Mouse (Mus musculus): ENCODE measurements at regions not wholly inside any gene's neighbourhood (a gene's known extent, or its start where the extent isn't known, plus 50 kb on each side); places are given as distances from the start of the nearest gene placed in this dataset.
A peak's percentile ranks its signal among the peaks of the same experiment; 100 is the strongest.

DNA sequence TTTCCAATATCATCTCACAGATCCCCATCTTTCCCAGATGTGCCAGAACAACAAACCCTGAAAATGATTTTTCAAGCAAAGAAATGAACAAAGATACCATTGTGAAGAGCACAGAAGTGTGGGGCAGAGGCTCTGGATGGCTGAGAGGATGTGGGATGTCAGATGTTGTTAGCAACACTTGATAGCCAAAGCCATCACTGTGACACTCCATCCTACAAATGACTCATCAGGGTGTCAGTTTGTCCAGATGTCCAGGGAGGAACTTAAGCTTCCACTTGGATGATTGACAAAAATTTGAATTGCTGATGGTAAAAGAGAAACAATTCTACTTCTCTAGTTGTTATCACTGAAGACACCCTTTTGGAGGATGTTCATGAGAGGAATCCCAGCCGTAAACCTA is 155.8 kb upstream of the Rad23b start:
- no peak for DNase-seq (ENCODE audit: low spot score in 2 of 2)
- intact Hi-C loops (cut with DNase I), result no loop called here

DNA sequence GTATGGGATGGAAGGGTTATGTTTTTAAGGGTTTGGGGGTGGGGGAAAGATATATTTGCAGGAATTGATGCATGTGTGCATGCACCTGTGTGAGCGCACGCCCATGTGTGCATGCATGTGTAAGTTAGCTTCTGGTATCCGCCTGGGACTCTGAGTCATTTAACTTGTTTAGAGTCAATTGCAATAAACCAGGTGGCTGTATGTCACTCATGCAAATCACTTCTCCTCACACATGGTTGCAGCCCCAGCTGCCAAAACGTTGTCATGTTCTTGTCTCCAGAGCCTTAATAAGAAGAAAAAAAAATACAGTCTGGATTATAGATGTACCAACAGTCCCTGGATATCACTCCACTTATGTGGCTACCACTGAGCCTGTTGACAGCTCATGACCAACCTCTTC is 155.3 kb upstream of the Rad23b start:
- DNase-seq (ENCODE audit: low spot score in 2 of 2), result peak in 1 of 2 experiments; percentile 23
- intact Hi-C loops (cut with DNase I), result no loop called here

GRCm38 (mm10) chr4:55203731-55204710 is 145.8 kb upstream of the Rad23b start:
- DNase-seq (ENCODE audit: low spot score in 2 of 2), result no peak
- intact Hi-C loops (cut with DNase I), result no loop called here

GRCm38 (mm10) chr4:55206226-55206625 is 143.6 kb upstream of the Rad23b start:
- DNase-seq (ENCODE audit: low spot score in 2 of 2), result no peak
- intact Hi-C loops (cut with DNase I), result no loop called here

DNA sequence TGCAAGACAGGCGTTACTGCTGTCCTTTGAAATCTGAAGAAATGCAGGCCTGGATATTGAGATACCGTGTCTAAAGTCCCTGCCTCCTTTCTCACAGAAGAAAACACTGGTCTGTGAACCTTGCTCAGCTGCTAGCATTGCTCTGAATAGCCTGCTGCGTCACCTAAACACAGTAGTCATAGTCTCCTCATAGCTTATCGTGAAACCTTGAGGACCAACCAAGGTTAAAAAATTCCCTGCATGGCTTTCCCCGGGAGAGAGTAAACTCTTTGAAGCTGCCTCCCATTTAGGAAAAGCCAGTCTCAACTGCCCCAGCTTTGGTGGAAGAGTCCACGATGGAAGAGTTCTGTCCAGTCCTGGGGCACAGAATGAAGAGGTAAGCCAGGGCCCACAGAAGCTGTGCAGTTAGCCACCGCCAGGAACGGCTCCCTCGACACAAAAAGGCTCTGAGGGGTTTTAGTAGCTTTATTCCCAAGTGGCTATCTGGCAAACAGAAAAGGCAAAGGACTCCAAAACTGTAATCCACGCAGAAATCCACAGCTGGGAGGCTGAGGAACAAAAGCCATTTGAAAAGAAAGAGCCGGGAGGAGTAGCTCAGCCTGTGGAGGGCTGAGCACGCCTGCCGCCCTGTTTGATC is 142.0 kb upstream of the Rad23b start:
- intact Hi-C loops (cut with DNase I), result no loop called here

GRCm38 (mm10) chr4:55208386-55209345 is 141.2 kb upstream of the Rad23b start:
- peak in 1 of 2 experiments; percentile 14 for DNase-seq (ENCODE audit: low spot score in 2 of 2)
- intact Hi-C loops (cut with DNase I), result no loop called here

More for the DNA sequence above, 142.0 kb upstream of the Rad23b start:
- no peak for DNase-seq (ENCODE audit: low spot score in 2 of 2)

GRCm38 (mm10) chr4:55215425-55216174 is 134.2 kb upstream of the Rad23b start:
- DNase-seq (ENCODE audit: low spot score in 2 of 2), result no peak
- intact Hi-C loops (cut with DNase I), result no loop called here

- DNase-seq (ENCODE audit: low spot score in 2 of 2), result no peak
- intact Hi-C loops (cut with DNase I), result no loop called here
These were observed 133.7 kb upstream of the Rad23b start for GRCm38 (mm10) chr4:55216175-55216545.

- intact Hi-C loops (cut with DNase I), result no loop called here
- no peak for DNase-seq (ENCODE audit: low spot score in 2 of 2)
These were observed 124.1 kb upstream of the Rad23b start for GRCm38 (mm10) chr4:55225766-55226165.

DNA sequence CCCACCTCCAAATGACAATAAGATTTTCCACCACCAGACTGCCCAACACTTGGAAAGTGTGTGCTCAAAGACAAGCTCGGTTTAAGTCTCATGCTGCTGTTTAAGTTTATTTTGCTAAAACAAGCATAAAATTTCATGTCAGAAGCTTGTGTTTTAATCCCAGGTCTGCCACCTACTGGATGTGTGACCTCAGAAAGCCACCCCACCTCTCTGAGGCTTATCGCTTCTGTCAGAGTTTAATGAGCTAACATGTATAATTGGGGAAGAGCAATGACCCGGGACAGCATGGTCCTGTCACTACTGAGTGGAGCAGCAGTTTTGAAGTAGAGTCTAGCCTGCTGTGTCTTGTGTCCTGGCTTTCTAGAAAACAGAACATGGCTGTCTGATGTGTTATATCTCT is 122.4 kb upstream of the Rad23b start:
- intact Hi-C loops (cut with DNase I), result no loop called here
- peak in 1 of 2 experiments; percentile 22 for DNase-seq (ENCODE audit: low spot score in 2 of 2)

DNA sequence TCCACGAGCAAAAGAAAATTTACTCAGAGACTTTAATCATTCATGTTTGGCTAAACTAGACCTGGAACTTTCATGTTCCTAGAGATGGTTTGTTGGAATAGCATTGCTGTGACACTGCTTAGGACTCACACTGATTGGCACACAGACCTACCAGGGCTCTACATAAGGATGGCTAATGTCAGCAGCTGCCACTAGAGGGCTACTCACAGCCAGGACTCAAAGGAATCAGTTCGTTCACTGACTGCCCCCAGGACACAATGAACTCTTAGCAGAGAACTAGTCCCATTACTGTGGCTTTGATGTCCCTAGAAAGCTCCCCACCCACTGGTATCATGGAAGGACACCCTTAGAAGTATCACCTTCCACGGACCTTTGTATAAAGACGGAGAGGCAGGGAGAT is 118.3 kb upstream of the Rad23b start:
- intact Hi-C loops (cut with DNase I), result loop anchor here (10.0 kb wide), 1 partner anchor 167 kb away; no protein-coding TSS in a partner anchor
- peak in 1 of 2 experiments; percentile 18 for DNase-seq (ENCODE audit: low spot score in 2 of 2)

GRCm38 (mm10) chr4:55237856-55238255 is 112.0 kb upstream of the Rad23b start:
- intact Hi-C loops (cut with DNase I), result loop anchor here (10.0 kb wide), 1 partner anchor 173 kb away; no protein-coding TSS in a partner anchor
- DNase-seq (ENCODE audit: low spot score in 2 of 2), result no peak

DNA sequence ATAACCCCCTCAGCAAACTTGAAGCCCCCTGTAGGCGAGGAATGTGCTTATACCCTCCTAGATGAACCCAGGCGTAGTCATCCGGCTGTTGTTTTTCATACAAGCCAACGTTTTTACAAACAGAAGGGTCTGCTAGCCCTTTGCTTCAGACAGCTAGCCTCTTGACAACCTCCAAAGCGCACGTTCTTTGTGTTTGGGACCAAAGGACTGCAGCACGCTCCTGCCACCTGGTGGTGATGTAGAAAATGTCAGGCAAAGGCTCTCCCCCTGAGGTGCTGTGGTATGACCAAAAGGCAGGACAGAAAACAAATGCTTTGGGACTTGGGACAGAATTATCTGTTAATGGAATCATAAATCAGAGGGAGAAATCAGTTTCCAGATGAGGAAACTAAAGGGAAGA is 109.4 kb upstream of the Rad23b start:
- peak; percentile 71 to 83 for DNase-seq (ENCODE audit: low spot score in 2 of 2)
- intact Hi-C loops (cut with DNase I), result loop anchor here (5.0 to 10.0 kb wide), 3 partner anchors 296 to 1358 kb away; partner anchors contain the start of gene Zfp462

- intact Hi-C loops (cut with DNase I), result loop anchor here (5.0 to 10.0 kb wide), 3 partner anchors 298 to 1360 kb away; partner anchors contain the start of gene Zfp462
- DNase-seq (ENCODE audit: low spot score in 2 of 2), result no peak
These were observed 107.5 kb upstream of the Rad23b start for GRCm38 (mm10) chr4:55242331-55242730.

DNA sequence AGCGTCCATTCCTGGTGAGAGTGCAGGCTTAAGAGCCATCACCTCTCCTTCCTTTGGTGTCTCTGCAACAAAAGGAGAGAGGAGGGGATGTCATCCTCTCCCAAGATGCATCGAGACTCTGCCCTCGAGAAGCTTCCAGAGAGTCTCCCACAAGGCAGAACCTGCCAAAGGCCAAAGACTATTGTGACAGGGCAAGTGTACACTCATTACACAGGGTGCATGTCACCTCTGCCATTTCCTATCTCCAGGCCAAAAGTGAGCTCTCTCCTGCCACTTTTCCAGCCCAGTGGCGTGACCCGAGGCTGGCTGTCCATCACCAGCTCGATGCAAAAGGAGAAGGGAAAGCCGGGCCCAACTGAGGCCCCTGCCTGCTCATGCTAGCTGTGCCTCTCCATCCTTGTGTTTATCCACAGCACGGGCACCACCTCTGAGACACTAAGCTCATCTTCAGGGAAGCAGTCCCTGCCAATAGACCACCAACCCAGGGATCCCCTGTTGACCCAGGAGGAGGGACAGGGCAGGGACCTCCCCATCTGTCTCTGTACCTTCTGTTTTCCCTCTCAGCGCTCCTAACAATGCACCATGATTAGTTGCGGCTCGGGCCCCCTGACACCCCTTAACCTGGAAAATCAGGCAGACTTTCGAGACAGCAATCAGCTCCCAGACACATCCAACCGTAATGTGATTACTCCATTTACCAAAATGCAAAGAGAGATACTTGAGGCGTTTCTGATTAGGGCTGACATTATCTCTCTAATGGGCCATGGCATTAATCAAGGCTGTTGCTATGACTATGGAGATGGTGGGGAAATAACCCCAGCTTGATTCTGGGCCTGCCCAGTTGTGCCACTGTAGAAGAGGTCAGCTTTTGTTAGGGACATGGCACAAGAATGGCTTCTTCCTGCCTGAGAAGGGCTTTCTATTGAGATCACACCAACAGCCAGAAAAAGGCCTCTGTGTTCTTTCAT is 106.5 kb upstream of the Rad23b start:
- intact Hi-C loops (cut with DNase I), result loop anchor here (5.0 to 10.0 kb wide), 3 partner anchors 299 to 1361 kb away; partner anchors contain the start of gene Zfp462
- DNase-seq (ENCODE audit: low spot score in 2 of 2), result no peak

DNA sequence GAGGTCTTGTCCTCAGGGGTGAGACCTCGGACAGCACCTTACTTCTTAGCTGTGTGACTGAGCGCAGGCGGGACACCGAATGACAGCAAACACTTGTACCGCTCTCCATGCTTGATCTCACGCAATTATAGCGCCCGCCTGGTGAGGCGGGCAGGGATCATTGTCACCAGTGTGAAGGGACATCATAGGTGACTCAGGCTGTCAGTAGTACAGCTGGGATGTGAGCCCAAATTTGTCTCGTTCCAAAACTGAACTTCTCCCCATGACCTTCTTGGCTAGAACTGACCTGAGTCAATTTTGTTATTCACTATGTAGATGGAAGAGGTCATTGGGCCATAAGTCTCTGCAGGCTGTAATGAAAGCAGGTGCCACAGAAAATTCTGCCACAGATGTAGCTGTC is 104.1 kb upstream of the Rad23b start:
- DNase-seq (ENCODE audit: low spot score in 2 of 2), result no peak
- intact Hi-C loops (cut with DNase I), result loop anchor here (10.0 kb wide), 1 partner anchor 301 kb away; the partner anchor contains the start of gene Zfp462

- intact Hi-C loops (cut with DNase I), result no loop called here
- DNase-seq (ENCODE audit: low spot score in 2 of 2), result no peak
These were observed 99.5 kb upstream of the Rad23b start for GRCm38 (mm10) chr4:55250334-55250733.

Measured in left cerebral cortex, postnatal 14 days (tissue).